Mouse (Mus musculus): ENCODE results near the gene Lat.

GRCm38 (mm10) chr7:126323729-126324128 is 45.6 kb downstream of the Lat start:
- TF ChIP-seq CTCF (IDR thresholded peaks at IDR 0.05) (peak; percentile 91), EP300 (IDR thresholded peaks at IDR 0.05) (no peak)
